Mouse (Mus musculus) kidney, adult 10 weeks (tissue): ENCODE results near the gene Tor2a. TPM values are rescaled to one million over a fixed set of nuclear protein-coding genes. Genes with fewer than 3 reads are reported as not detected.

Experiments
- polyA plus RNA-seq: library from polyadenylated mRNA; stranded (reverse); fragments of 350-450 nt; fragmentation: Illumina TruSeq; extraction: RNeasy Lipid Tissue Mini Kit (QIAGEN cat#74804); gene quantifications from one replicate; pipeline ENCODE4 v1.2.3, GENCODE M21; 2014; ENCODE audit warnings: low read depth, low replicate concordance

The Tor2a gene
- polyA plus RNA-seq = 0.85 TPM

DNA sequence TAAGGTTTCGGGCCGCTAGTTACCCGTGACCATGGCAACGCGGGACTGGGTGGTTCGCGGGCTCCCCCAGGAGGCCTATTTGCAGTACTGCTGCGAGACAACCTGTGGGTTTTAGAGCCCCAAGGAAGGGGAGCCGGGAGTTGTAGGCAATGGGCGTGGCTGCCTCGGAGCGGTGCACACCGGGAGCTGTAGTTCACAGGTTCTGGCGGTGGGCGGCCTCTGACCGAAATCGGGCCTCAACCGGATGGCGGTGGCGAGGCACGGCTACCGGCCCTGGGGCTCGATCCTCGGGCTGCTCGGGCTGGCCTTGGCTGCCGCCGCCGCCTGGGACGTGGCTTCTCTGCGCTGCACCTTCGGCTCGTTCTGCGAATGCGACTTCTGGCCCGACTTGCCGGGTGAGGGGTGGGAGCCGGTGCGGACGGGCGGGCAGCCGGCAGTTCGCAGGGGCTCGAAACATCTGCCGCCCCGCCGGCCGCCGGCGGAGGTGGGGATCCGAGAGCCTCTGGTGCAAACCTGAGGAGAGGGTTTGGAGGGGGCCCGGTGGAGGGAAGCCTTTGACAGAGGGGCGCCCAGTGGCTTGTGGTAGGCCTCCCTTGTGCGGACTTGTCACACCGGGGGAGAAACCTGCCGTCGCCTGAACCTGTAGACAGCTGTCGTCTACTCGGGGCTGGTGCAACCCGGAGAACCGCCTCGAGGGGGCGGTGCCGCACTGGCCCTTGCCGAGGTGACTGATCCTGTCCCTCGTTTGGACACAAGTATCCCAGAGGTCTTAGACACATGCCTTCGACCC is at the start of gene Tor2a:
Gene Tor2a (plus strand): TSS at position 179 of the 790 bp plus-strand sequence.

DNA sequence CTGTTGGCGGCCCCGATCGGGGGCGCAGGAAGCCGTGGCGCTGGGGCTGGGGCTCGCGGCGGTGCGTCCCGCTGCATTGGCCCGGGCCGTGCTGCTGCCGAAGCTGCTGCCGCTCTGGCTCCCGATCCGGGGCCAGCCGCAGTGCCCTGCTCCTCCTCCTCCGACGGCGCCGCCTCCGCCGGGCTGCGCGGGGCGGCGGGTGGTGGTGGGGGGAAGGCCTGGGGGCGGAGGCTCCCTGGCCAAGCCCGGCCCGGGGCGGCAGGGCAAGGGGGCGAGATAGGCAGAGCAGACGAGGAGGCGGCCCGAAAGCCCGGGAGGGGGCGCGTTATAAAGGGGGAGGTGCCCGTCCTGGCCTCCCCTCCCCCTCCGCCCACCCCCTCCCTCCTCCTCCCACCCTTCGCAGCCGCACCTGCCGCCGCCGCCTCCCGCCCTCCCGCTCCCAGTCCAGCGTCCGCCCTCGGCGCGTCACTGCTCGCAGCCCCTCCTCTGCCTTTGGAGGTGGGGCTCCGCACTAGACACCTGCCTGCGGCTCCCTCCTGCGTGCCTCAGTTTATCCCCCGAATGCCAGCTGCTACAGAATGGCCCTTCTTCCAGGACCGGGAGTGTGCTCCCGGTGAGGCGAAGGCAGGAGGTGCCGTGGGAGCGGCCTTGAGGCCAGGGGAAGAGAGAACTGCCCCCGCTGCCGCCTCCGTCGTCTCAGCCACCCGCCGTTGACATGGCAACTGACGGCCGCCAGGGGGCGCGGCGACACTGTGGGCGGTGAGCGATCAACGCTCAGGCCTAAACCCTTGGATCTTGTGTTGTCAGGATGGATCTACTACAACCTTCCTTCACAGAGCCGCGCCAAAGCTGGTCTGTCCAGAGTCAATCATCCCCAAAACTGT is 43.9 kb upstream of the Tor2a start, which contains the start of gene Cdk9:
Gene Cdk9 (minus strand): TSS at position 143 of the 884 bp plus-strand sequence.

DNA sequence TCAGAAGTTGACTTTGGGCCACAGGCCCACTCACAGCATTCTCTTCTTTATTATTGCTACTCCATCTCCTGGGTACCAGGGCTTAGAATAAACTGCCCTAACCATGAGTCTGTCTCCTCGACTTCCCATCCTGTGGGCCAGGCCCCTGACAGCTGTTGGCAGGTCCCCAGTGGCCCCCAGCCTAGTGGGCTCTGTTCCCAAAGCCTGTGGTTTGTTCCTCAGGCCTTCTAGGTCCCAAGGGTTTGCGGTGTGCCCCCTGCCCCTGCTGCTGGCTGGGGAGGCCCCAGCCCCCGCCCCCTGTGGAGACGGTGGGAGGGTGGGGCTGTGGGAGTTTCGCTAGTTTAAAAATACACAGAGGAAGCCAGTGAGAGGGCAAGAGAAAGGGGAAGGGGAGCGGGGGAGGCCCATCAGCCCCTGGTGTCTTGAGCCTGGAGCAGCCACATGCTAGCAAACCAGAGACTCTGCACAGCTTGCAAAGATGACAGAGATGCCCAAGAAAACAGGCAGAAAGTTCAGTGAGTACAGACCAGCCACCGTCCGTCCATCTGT is 36.3 kb upstream of the Tor2a start, which contains the start of gene Sh2d3c:
Gene Sh2d3c (plus strand): TSS at position 375 of the 549 bp plus-strand sequence.

DNA sequence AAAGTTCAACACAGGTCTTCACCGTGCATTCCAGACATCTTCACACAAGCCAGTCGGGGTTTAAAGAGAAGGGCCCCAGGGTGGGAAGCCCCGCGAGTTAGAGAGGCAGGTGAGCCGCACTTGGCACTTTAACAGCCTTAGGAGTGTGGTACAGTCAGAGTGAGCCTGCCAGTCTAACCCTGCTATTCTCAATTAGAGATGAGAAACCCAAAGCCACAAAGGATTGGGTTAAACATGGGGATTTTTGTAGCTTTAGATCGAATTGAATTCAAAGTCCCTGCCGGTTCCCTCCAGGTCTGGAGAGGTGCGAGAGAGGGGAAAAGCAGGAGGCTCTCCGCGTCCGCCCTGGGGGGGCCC is 16.1 kb upstream of the Tor2a start, which contains the start of gene 6330409D20Rik:
Gene 6330409D20Rik (minus strand): TSS at position 101 of the 357 bp plus-strand sequence.

DNA sequence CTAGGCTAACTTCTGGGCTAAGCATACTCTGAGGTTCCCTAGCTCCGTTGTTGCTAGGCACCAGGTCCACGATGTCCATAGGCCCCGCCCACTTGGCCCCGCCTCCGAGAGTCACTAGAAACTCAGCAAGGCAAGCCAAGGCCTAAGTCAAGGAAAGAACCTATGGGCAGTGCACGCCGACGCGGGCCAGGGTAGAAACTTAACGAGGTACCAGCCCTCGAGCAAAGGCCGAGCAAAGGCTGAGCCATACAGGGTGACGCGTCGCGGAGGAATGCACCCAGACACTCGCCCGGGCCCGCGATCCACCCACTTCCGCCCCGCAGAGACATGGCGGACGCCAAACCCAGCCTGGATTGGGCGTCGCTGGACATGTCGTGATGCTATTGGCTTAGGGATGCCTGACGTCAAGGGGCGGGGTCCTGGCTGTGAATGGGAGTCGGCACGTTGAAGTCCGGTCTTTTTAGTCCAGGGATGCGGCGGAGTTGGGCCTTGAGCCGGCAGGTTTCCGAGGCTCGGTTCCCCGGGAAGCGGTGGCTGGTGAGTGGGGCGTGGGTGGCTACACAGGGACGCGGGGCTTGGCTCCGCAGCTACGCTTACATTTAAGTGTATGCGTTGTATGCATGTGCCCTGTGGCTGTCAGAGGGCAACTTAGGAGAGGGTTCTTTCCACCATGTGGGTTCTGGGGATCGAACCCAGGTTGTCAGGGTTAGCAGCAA is 18.5 kb downstream of the Tor2a start, which contains the start of the genes Ttc16 and Ptrh1:
Gene Ttc16 (minus strand): TSS at position 275 of the 716 bp plus-strand sequence.
Gene Ptrh1 (plus strand): TSS at position 428 of the 716 bp plus-strand sequence.

DNA sequence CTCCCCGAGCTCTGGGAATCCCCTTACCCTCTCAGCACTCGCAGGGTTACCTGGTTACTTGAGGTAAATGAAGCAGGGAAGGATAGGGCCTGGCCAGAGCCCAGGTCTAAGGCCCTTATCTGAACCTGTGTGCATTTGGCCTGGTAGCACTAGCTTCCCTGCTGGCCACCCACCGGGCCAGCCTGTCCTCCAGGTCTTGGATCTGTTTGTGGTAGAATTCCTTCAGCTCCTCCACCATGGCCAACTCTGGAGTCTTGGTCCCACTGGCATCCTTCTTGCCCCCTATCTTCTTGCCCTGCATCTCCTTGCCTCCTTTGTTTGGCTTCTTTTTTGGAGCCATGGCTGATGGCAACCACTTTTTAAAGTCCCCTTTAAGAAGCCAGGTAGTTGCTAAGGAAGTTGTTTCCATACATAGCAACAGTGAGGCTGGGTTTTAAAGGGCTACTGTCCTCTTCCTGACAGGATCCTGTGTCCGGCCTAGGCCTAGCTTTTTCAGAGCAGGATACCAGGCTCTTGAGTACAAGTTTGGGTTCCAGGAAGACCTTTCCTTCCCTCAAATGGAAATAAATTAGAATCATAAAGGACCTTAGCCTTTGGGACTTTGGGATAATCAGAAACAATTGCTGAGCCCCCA is 27.1 kb downstream of the Tor2a start, which contains the start of gene Cfap157:
Gene Cfap157 (minus strand): TSS at position 381 of the 634 bp plus-strand sequence.

Other genes starting within 250 kb of the Tor2a start
- gene Fam102a, start 221.9 kb upstream of the Tor2a start, polyA plus RNA-seq = 8.8 TPM
- 1.7 TPM for gene Dpm2, start 186.4 kb upstream of the Tor2a start, polyA plus RNA-seq
- gene Pip5kl1, start 182.4 kb upstream of the Tor2a start, polyA plus RNA-seq = not detected
- gene 9430097D07Rik, start 181.6 kb upstream of the Tor2a start, polyA plus RNA-seq = not detected
- 0.49 TPM for gene St6galnac4, start 170.1 kb upstream of the Tor2a start, polyA plus RNA-seq
- gene St6galnac6, start 157.5 kb upstream of the Tor2a start, polyA plus RNA-seq = 1.4 TPM
- gene Ak1, start 135.5 kb upstream of the Tor2a start, polyA plus RNA-seq = 3.7 TPM
- 6.9 TPM for gene Eng, start 110.6 kb upstream of the Tor2a start, polyA plus RNA-seq
- 3.5 TPM for gene Fpgs, start 53.1 kb upstream of the Tor2a start, polyA plus RNA-seq
- gene Cdk9, start 44.2 kb upstream of the Tor2a start, polyA plus RNA-seq = 42.3 TPM
- not detected for gene Sh2d3c, start 36.2 kb upstream of the Tor2a start, polyA plus RNA-seq
- not detected for gene 6330409D20Rik, start 16.2 kb upstream of the Tor2a start, polyA plus RNA-seq
- gene Ttc16, start 18.4 kb downstream of the Tor2a start, polyA plus RNA-seq = not detected
- gene Ptrh1, start 18.6 kb downstream of the Tor2a start, polyA plus RNA-seq = 0.53 TPM
- gene Cfap157, start 27.2 kb downstream of the Tor2a start, polyA plus RNA-seq = not detected
- gene Stxbp1, start 90.0 kb downstream of the Tor2a start, polyA plus RNA-seq = 2.1 TPM
- 1.1 TPM for gene Fam129b, start 118.9 kb downstream of the Tor2a start, polyA plus RNA-seq
- gene Rpl12, start 204.3 kb downstream of the Tor2a start, polyA plus RNA-seq = 88.9 TPM
- 3.9 TPM for gene Lrsam1, start 204.4 kb downstream of the Tor2a start, polyA plus RNA-seq
- gene Slc2a8, start 224.8 kb downstream of the Tor2a start, polyA plus RNA-seq = not detected